Mouse (Mus musculus) embryo, embryonic 10.5 days (tissue): ENCODE data around the gene Armc2.

Source experiments
- DNase-seq: peaks from one replicate; pipeline ENCODE4 v3.0.0-alpha.2; 2015; ENCODE audit warnings: low spot score

The Armc2 gene

DNA sequence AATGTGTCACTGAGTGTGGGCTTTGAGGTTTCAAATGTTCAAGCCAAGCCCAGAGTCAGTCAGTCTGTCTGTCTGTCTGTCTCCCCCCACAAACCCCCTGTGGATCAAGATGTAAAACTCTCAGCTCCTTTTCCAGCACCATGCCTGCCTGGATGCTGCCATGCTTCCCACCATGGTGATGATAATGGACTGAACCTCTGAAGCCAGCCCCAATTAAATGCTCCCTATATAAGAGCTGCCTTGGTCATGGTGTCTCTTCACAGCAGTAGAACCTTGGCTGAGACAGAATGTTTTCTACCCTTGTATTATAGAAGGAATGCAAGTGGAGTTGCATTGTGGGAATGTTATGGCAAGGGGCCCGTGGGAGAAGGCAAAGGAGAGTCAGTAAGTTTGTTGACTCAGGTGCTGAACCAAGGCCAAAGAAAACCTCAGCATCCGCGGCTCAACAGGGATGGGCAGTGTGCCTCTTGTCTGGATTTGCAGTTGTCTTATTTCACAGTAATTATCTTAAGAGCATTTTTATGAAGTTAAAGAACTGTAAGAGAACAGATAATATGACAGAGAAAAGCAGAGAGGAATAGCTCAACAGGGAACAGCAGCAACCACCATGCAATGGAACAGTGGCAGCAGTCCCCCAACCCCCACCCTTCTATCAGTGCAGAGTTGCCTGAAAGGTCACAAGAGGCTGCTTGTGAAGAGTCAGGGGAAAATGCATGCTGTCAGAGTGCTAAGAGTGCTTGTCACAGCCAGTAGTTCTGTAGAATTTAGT, 152.0 kb downstream of the Armc2 start:
- peak; percentile 50 for DNase-seq
